Mouse (Mus musculus) cerebellum, adult 2 months (tissue): ENCODE data around the gene Recql5. TPM values are rescaled to one million over a fixed set of nuclear protein-coding genes. Genes with fewer than 3 reads are reported as not detected.

Experiments
- DNase-seq, 2 experiments: peaks; one replicate each; pipeline ENCODE4 v3.0.0; 2021
- H3K27ac ChIP-seq: fragments of 200-500 bp; 2 replicates; pipeline ENCODE4 v1.5.1; 2012; ENCODE audit warnings: low read length, control low read depth, inconsistent platforms; ENCODE audit not compliant: insufficient read depth
- H3K27me3 ChIP-seq: fragments of 200-500 bp; 2 replicates; pipeline ENCODE4 v1.6.1; 2012; ENCODE audit warnings: inconsistent platforms, mild to moderate bottlenecking, low read length, moderate library complexity; ENCODE audit not compliant: control insufficient read depth, insufficient read depth
- H3K4me1 ChIP-seq: fragments of 200-500 bp; 2 replicates; pipeline ENCODE4 v1.6.1; 2011; ENCODE audit warnings: low read length; ENCODE audit not compliant: control insufficient read depth, insufficient read depth
- H3K4me3 ChIP-seq: fragments of 200-500 bp; replicated peaks from 2 replicates; pipeline ENCODE3; 2011; ENCODE audit warnings: mild to moderate bottlenecking, low read depth, low read length, control low read depth; ENCODE audit not compliant: insufficient read depth
- CTCF ChIP-seq: fragments of 200-500 bp; IDR thresholded peaks from 2 replicates; pipeline ENCODE4 v1.5.1; 2011; ENCODE audit warnings: low read depth, mild to moderate bottlenecking, control low read depth, low read length, moderate library complexity, borderline replicate concordance; ENCODE audit not compliant: insufficient read depth
- POLR2A ChIP-seq: fragments of 200-500 bp; IDR thresholded peaks from 2 replicates; pipeline ENCODE4 v1.6.1; 2011; ENCODE audit warnings: low read length, control low read depth, borderline replicate concordance; ENCODE audit not compliant: insufficient read depth
- WGBS: fragments of 180-500 bp; shearing (Covaris S2); methylation state at CpG from one replicate; pipeline ENCODE4 v1.1.7; 2018; 5-methylcytosine and 5-hydroxymethylcytosine counted together
- polyA plus RNA-seq: library from polyadenylated mRNA; depleted of rRNA; stranded (reverse); fragments of >200 nt; gene quantifications from 2 replicates; pipeline ENCODE4 v1.2.3, GENCODE M21; 2012; rRNA removed

Recql5 gene
- polyA plus RNA-seq, result 24.7 and 28.5 TPM in 2 replicates

- peak; percentile 98 for DNase-seq
- Histone ChIP-seq H3K4me3 (peak within 1 kb of the TSS; percentile 95), H3K27ac (peak within 1 kb of the TSS; percentile 8; the same call in 1 of the 2 replicates), H3K4me1 (no peaks in the 10 kb centered on the region), H3K27me3 (no peaks in the 10 kb centered on the region)
- TF ChIP-seq CTCF (no peak), POLR2A (peak; percentile 86; the same call in 1 of the 2 replicates)
- WGBS, result under 1% methylated on average over 28 of the region's 28 CpGs
Observed at GRCm38 (mm10) chr11:115933108-115933746, at the start of gene Recql5, which contains the start of gene Sap30bp. Recql5 (minus strand) TSS chr11:115933477. Sap30bp (plus strand) TSS chr11:115933282.

GRCm38 (mm10) chr11:115982472-115982871 lies 49.2 kb upstream of the Recql5 start:
- Histone ChIP-seq H3K27ac (no peak overlapping the region), H3K27me3 (no peaks in the 10 kb centered on the region), H3K4me1 (peaks cover 21% of the 10 kb centered on the region), H3K4me3 (no peak overlapping the region)
- WGBS, result 17% methylated on average over 15 of the region's 15 CpGs
- peak; percentile 56 to 61 for DNase-seq
- TF ChIP-seq POLR2A, result no peak
- TF ChIP-seq CTCF, result no peak

- no peak overlapping the region for H3K4me3 ChIP-seq
Observed at GRCm38 (mm10) chr11:115975544-115975943, 42.3 kb upstream of the Recql5 start.

GRCm38 (mm10) chr11:115975083-115975420 lies 41.8 kb upstream of the Recql5 start:
- no peaks in the 10 kb centered on the region for H3K4me1 ChIP-seq
- no peak overlapping the region for H3K4me3 ChIP-seq
- H3K27ac ChIP-seq, result no peak overlapping the region
- 0 out of 2 replicates have a peak, but pooled peaks cover 2% of the 10 kb centered on the region for H3K27me3 ChIP-seq
- no peak for DNase-seq
- 2% methylated on average over 18 of the region's 18 CpGs for WGBS
- TF ChIP-seq POLR2A, result no peak
- no peak for TF ChIP-seq CTCF

More at GRCm38 (mm10) chr11:115975544-115975943, 42.3 kb upstream of the Recql5 start:
- H3K27me3 ChIP-seq, result 0 out of 2 replicates have a peak, but pooled peaks cover 2% of the 10 kb centered on the region
- H3K27ac ChIP-seq, result no peak overlapping the region
- TF ChIP-seq POLR2A, result no peak
- TF ChIP-seq CTCF, result no peak
- 27% methylated on average over 12 of the region's 12 CpGs for WGBS
- no peak for DNase-seq
- no peaks in the 10 kb centered on the region for H3K4me1 ChIP-seq

- peak in 1 of 2 experiments; percentile 25 for DNase-seq
- no peaks in the 10 kb centered on the region for H3K4me1 ChIP-seq
- no peak within 1 kb of the TSS for H3K27ac ChIP-seq
- WGBS, result 11% methylated on average over 57 of the region's 58 CpGs
- H3K27me3 ChIP-seq, result 0 out of 2 replicates have a peak, but pooled peaks cover 2% of the 10 kb centered on the region
- no peak within 1 kb of the TSS for H3K4me3 ChIP-seq
- TF ChIP-seq POLR2A, result no peak
- TF ChIP-seq CTCF, result 0 out of 2 replicates have a peak, but pooled peaks have one; percentile 2
Observed at GRCm38 (mm10) chr11:115974309-115975082, 41.2 kb upstream of the Recql5 start, which contains the start of gene Itgb4. Itgb4 (plus strand) TSS chr11:115974709.

GRCm38 (mm10) chr11:115971016-115971415 lies 37.7 kb upstream of the Recql5 start:
- H3K4me1 ChIP-seq, result no peaks in the 10 kb centered on the region
- H3K27ac ChIP-seq, result no peak overlapping the region
- 75% methylated on average over 6 of the region's 6 CpGs for WGBS
- no peak overlapping the region for H3K4me3 ChIP-seq
- TF ChIP-seq POLR2A, result no peak
- TF ChIP-seq CTCF, result no peak
- DNase-seq, result no peak
- 0 out of 2 replicates have a peak, but pooled peaks cover 2% of the 10 kb centered on the region for H3K27me3 ChIP-seq

GRCm38 (mm10) chr11:115970006-115970673 lies 36.9 kb upstream of the Recql5 start:
- WGBS, result 54% methylated on average over 15 of the region's 15 CpGs
- no peak overlapping the region for H3K27ac ChIP-seq
- TF ChIP-seq POLR2A (no peak), CTCF (no peak)
- H3K27me3 ChIP-seq, result 0 out of 2 replicates have a peak, but pooled peaks cover 2% of the 10 kb centered on the region
- no peaks in the 10 kb centered on the region for H3K4me1 ChIP-seq
- no peak overlapping the region for H3K4me3 ChIP-seq
- no peak for DNase-seq
